Mouse (Mus musculus): ENCODE results near the gene Ugt1a10.

DNA sequence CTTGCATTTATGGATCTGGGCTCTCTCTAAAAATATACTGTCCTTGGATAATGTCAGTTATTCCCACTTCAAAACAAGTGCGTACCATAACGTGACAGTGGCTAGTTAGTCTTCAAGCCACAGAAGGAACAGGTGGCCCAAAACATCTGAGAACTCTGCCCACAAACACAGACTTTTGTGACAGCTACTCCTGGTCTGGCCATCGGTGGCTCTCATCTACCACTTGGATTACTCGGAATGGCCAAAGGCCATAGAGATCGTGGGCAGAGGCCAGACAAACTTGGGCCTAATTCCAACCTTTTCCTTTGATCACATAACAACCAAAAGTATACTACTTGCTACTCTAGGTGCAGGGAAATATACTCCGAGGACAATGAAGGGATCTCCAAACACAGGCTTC lies 212.9 kb downstream of the Ugt1a10 start:
- TF ChIP-seq POLR2A (IDR thresholded peaks at IDR 0.05; ENCODE audit: low read depth, low read length) (no peak), CTCF (IDR thresholded peaks at IDR 0.05; ENCODE audit: extremely low read depth, insufficient read length, insufficient replicate concordance, low read depth, low read length) (no peak)

All from small intestine, adult 2 months (tissue).